Mouse (Mus musculus): ENCODE measurements around the gene Fam129c. TPM values are rescaled to one million over a fixed set of nuclear protein-coding genes. Genes with fewer than 3 reads are reported as not detected.
A peak's percentile ranks its signal among the peaks of the same experiment; 100 is the strongest.

Gene Fam129c
- total RNA-seq, 1 experiment from 2014 or later: 1.0 TPM

GRCm38 (mm10) chr8:71595862-71596261 is 1.6 kb upstream of the Fam129c start:
- ATAC-seq (replicated peaks in 1 of 2; ENCODE audit: insufficient read depth in 1 of 2, low FRiP score in 2 of 2, low TSS enrichment in 1 of 2, low read depth in 1 of 2, poor library complexity in 2 of 2, severe bottlenecking in 2 of 2): peak; percentile 30 to 57; a peak in 2 of 4 replicates

GRCm38 (mm10) chr8:71596384-71596783 is 1.1 kb upstream of the Fam129c start:
- no peak for ATAC-seq (replicated peaks in 1 of 2; ENCODE audit: insufficient read depth in 1 of 2, low FRiP score in 2 of 2, low TSS enrichment in 1 of 2, low read depth in 1 of 2, poor library complexity in 2 of 2, severe bottlenecking in 2 of 2)

GRCm38 (mm10) chr8:71596798-71597197 is 650 bp upstream of the Fam129c start:
- ATAC-seq (replicated peaks in 1 of 2; ENCODE audit: insufficient read depth in 1 of 2, low FRiP score in 2 of 2, low TSS enrichment in 1 of 2, low read depth in 1 of 2, poor library complexity in 2 of 2, severe bottlenecking in 2 of 2): 0 out of 4 replicates have a peak, but pooled peaks of 1 of the 2 experiments have one; percentile 15

- ATAC-seq (replicated peaks in 1 of 2; ENCODE audit: insufficient read depth in 1 of 2, low FRiP score in 2 of 2, low TSS enrichment in 1 of 2, low read depth in 1 of 2, poor library complexity in 2 of 2, severe bottlenecking in 2 of 2): no peak
These were observed 927 bp downstream of the Fam129c start for GRCm38 (mm10) chr8:71598375-71598774.

GRCm38 (mm10) chr8:71598841-71599240 is 1.4 kb downstream of the Fam129c start:
- ATAC-seq (replicated peaks in 1 of 2; ENCODE audit: insufficient read depth in 1 of 2, low FRiP score in 2 of 2, low TSS enrichment in 1 of 2, low read depth in 1 of 2, poor library complexity in 2 of 2, severe bottlenecking in 2 of 2): no peak

- ATAC-seq (replicated peaks in 1 of 2; ENCODE audit: insufficient read depth in 1 of 2, low FRiP score in 2 of 2, low TSS enrichment in 1 of 2, low read depth in 1 of 2, poor library complexity in 2 of 2, severe bottlenecking in 2 of 2): peak; percentile 22 to 24; a peak in 2 of 4 replicates
These were observed 4.7 kb downstream of the Fam129c start for GRCm38 (mm10) chr8:71601939-71602665.

- ATAC-seq (replicated peaks in 1 of 2; ENCODE audit: insufficient read depth in 1 of 2, low FRiP score in 2 of 2, low TSS enrichment in 1 of 2, low read depth in 1 of 2, poor library complexity in 2 of 2, severe bottlenecking in 2 of 2): peak; percentile 23 to 46; a peak in 3 of 4 replicates
These were observed 5.4 kb downstream of the Fam129c start for GRCm38 (mm10) chr8:71602666-71603334.

GRCm38 (mm10) chr8:71604021-71604420 is 6.6 kb downstream of the Fam129c start:
- no peak for ATAC-seq (replicated peaks in 1 of 2; ENCODE audit: insufficient read depth in 1 of 2, low FRiP score in 2 of 2, low TSS enrichment in 1 of 2, low read depth in 1 of 2, poor library complexity in 2 of 2, severe bottlenecking in 2 of 2)

GRCm38 (mm10) chr8:71610822-71611651 is 13.6 kb downstream of the Fam129c start, which contains the start of gene Colgalt1:
Gene Colgalt1 (plus strand): TSS chr8:71610998.
- ATAC-seq (replicated peaks in 1 of 2; ENCODE audit: insufficient read depth in 1 of 2, low FRiP score in 2 of 2, low TSS enrichment in 1 of 2, low read depth in 1 of 2, poor library complexity in 2 of 2, severe bottlenecking in 2 of 2): peak; percentile 97

GRCm38 (mm10) chr8:71612141-71612540 is 14.7 kb downstream of the Fam129c start:
- no peak for ATAC-seq (replicated peaks in 1 of 2; ENCODE audit: insufficient read depth in 1 of 2, low FRiP score in 2 of 2, low TSS enrichment in 1 of 2, low read depth in 1 of 2, poor library complexity in 2 of 2, severe bottlenecking in 2 of 2)

GRCm38 (mm10) chr8:71613418-71613817 is 16.0 kb downstream of the Fam129c start:
- ATAC-seq (replicated peaks in 1 of 2; ENCODE audit: insufficient read depth in 1 of 2, low FRiP score in 2 of 2, low TSS enrichment in 1 of 2, low read depth in 1 of 2, poor library complexity in 2 of 2, severe bottlenecking in 2 of 2): peak; percentile 15 to 57; a peak in 3 of 4 replicates

GRCm38 (mm10) chr8:71619786-71620185 is 22.3 kb downstream of the Fam129c start:
- ATAC-seq (replicated peaks in 1 of 2; ENCODE audit: insufficient read depth in 1 of 2, low FRiP score in 2 of 2, low TSS enrichment in 1 of 2, low read depth in 1 of 2, poor library complexity in 2 of 2, severe bottlenecking in 2 of 2): no peak

- no peak for ATAC-seq (replicated peaks in 1 of 2; ENCODE audit: insufficient read depth in 1 of 2, low FRiP score in 2 of 2, low TSS enrichment in 1 of 2, low read depth in 1 of 2, poor library complexity in 2 of 2, severe bottlenecking in 2 of 2)
These were observed 27.6 kb downstream of the Fam129c start for GRCm38 (mm10) chr8:71625088-71625487.

GRCm38 (mm10) chr8:71626753-71627152 is 29.3 kb downstream of the Fam129c start:
- ATAC-seq (replicated peaks in 1 of 2; ENCODE audit: insufficient read depth in 1 of 2, low FRiP score in 2 of 2, low TSS enrichment in 1 of 2, low read depth in 1 of 2, poor library complexity in 2 of 2, severe bottlenecking in 2 of 2): no peak

GRCm38 (mm10) chr8:71627265-71628099 is 30.0 kb downstream of the Fam129c start:
- ATAC-seq (replicated peaks in 1 of 2; ENCODE audit: insufficient read depth in 1 of 2, low FRiP score in 2 of 2, low TSS enrichment in 1 of 2, low read depth in 1 of 2, poor library complexity in 2 of 2, severe bottlenecking in 2 of 2): no peak

- ATAC-seq (replicated peaks in 1 of 2; ENCODE audit: insufficient read depth in 1 of 2, low FRiP score in 2 of 2, low TSS enrichment in 1 of 2, low read depth in 1 of 2, poor library complexity in 2 of 2, severe bottlenecking in 2 of 2): peak; percentile 30 to 36
These were observed 31.1 kb downstream of the Fam129c start for GRCm38 (mm10) chr8:71628396-71629095.
